Mouse (Mus musculus) heart, embryonic 12.5 days (tissue): ENCODE data around the gene Smad9. TPM values are rescaled to one million over a fixed set of nuclear protein-coding genes. Genes with fewer than 3 reads are reported as not detected.

Experiments used
- ATAC-seq: fragments of 200-750 bp; cut with Nextera tagmentation; 2 replicates; pipeline ENCODE4 v1.8.0; 2017; ENCODE audit warnings: moderate TSS enrichment, moderate library complexity; ENCODE audit not compliant: insufficient number of reproducible peaks, low FRiP score
- H3K27ac ChIP-seq: fragments of 300-500 bp; sonication (generic); 2 replicates; pipeline ENCODE4 v1.5.1; 2016; ENCODE audit warnings: mild to moderate bottlenecking, moderate library complexity; ENCODE audit not compliant: poor library complexity, severe bottlenecking
- H3K27me3 ChIP-seq: fragments of 300-500 bp; sonication (generic); replicated peaks from 2 replicates; pipeline ENCODE4 v1.6.1; 2016; ENCODE audit warnings: mild to moderate bottlenecking, moderate library complexity
- H3K36me3 ChIP-seq: fragments of 300-500 bp; sonication (generic); 2 replicates; pipeline ENCODE4 v1.6.1; 2016; ENCODE audit warnings: mild to moderate bottlenecking, moderate library complexity
- H3K4me1 ChIP-seq: fragments of 300-500 bp; sonication (generic); replicated peaks from 2 replicates; pipeline ENCODE4 v1.6.1; 2016; ENCODE audit warnings: mild to moderate bottlenecking
- H3K4me2 ChIP-seq: fragments of 300-500 bp; sonication (generic); 2 replicates; pipeline ENCODE4 v1.6.1; 2016; ENCODE audit warnings: mild to moderate bottlenecking, moderate library complexity
- H3K4me3 ChIP-seq: fragments of 300-500 bp; sonication (generic); 2 replicates; pipeline ENCODE4 v1.5.1; 2016; ENCODE audit warnings: mild to moderate bottlenecking
- H3K9ac ChIP-seq: fragments of 300-500 bp; sonication (generic); 2 replicates; pipeline ENCODE4 v1.6.1; 2016; ENCODE audit warnings: mild to moderate bottlenecking, moderate library complexity
- H3K9me3 ChIP-seq: fragments of 300-500 bp; sonication (generic); replicated peaks from 2 replicates; pipeline ENCODE4 v1.6.1; 2016; ENCODE audit warnings: mild to moderate bottlenecking, moderate library complexity
- WGBS: fragments of 180-500 bp; shearing (Covaris S2); methylation state at CpG from one replicate; pipeline ENCODE4 v1.1.7; 2016; 5-methylcytosine and 5-hydroxymethylcytosine counted together
- polyA plus RNA-seq: library from polyadenylated mRNA; unstranded; fragments of >200 nt; fragmentation: Nextera tagmentation; extraction: Ambion mirVana; gene quantifications from 2 replicates; pipeline ENCODE4 v1.2.1, GENCODE M21; 2016

The Smad9 gene
- polyA plus RNA-seq, 1 experiment from 2014 or later: 1.9 TPM

DNA sequence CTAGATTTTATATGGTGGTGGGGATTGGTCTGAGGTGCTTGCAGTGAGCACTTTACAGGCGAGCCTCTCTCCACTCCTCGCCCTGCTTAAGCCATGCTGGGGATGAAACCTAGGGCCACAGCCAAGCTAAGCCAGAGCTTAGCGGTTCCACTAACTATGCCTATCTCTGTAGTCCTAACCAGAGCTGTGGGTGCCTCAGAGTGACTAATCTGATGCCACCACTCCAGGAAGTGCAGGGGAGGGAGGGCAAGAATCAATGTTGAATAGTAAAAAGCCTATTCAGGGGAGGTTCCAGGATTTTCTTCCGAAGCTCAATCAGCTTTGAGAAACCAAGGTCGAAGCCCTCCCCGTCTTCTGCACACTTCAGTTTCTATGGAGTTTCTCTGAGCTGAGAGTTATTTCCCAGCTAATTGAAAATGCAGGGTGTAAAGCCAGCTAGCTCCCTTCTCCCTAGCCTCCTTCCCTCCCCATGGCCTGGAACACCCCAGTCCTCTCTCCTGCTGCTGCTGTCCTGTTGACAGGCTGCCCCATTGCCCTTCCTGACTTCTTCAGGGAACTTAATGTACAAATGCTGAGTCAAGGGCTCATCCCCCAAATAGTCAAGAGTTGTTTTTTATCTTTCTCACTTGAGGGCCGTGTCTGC lies 20.7 kb downstream of the Smad9 start:
- no peaks in the 10 kb centered on the region for H3K27me3 ChIP-seq
- no peak for ATAC-seq
- H3K9ac ChIP-seq: no peak overlapping the region
- no peak overlapping the region for H3K4me2 ChIP-seq
- H3K4me3 ChIP-seq: no peak overlapping the region
- no peak overlapping the region for H3K27ac ChIP-seq
- no peaks in the 10 kb centered on the region for H3K36me3 ChIP-seq
- H3K9me3 ChIP-seq: peaks cover 5% of the 10 kb centered on the region
- 55% methylated on average over 7 of the region's 7 CpGs for WGBS
- peaks cover 14% of the 10 kb centered on the region for H3K4me1 ChIP-seq

DNA sequence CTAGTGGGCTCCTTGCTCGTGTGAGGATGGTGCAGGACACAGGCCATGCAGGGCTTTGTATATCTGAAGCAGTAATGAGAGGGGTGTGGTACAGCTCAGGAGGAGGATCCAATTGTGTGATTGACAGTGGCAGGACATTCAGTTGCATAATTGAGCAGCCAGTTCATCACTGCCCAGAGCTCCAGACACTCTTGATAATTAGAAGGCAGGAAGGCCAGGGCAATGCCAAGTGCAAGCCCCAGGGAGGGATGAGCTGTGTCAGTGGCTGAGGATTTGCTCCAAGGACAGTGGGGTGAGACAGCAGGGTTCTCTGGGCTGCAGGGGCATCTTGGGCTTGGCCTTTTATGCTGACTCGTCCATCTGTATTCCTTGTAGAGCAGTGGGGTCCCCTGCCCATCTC lies 35.2 kb downstream of the Smad9 start:
- H3K4me1 ChIP-seq: peaks cover 12% of the 10 kb centered on the region
- H3K4me3 ChIP-seq: no peak overlapping the region
- peaks cover 15% of the 10 kb centered on the region for H3K9me3 ChIP-seq
- no peak for ATAC-seq
- peaks cover 48% of the 10 kb centered on the region for H3K36me3 ChIP-seq
- WGBS: 49% methylated on average over 2 of the region's 2 CpGs
- H3K27me3 ChIP-seq: no peaks in the 10 kb centered on the region
- H3K9ac ChIP-seq: no peak overlapping the region
- H3K27ac ChIP-seq: no peak overlapping the region
- no peak overlapping the region for H3K4me2 ChIP-seq

DNA sequence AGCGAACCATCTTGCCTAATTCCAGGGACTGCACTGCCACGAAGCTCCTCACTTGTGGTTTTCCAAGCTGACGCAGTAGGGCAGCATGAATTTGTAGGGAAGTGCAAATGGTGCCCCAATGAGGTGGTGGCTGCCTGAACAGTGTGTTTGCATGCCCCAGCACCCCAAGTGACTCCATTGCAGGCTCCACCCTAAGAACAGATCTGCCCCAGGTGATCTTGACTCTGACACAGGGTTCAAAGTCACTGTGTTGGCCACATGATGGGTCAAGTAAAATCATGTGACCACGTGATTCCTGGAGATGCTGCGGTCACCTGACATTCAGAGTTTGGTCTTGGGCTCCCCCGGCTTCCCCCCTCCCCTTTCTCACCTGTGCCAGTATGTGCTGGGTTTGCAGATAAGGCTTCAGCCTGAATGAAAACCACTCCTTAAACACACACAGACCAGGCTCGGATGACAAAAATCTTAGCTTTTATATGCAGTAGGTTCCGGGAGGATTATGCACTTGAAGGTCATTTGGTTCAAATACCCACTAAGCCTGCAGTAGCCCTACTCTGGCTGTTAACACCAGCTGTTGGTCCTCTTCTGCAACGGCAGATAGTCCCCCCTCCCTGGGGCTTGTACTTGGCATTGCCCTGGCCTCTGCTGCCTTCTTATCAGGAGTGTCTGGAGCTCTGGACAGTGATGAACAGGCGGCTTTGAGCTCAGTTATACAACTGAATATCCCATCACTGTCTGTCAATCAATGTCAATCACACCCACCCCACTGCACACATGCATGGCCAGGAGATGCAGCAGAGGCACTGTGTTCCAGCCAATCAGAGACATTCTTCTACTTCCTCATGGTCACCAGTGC lies 36.7 kb downstream of the Smad9 start:
- no peak overlapping the region for H3K4me3 ChIP-seq
- WGBS: 52% methylated on average over 10 of the region's 10 CpGs
- H3K4me1 ChIP-seq: peaks cover 12% of the 10 kb centered on the region
- H3K27me3 ChIP-seq: no peaks in the 10 kb centered on the region
- no peak overlapping the region for H3K9ac ChIP-seq
- peak; percentile 37; the same call in 1 of the 2 replicates for ATAC-seq
- no peak overlapping the region for H3K4me2 ChIP-seq
- H3K36me3 ChIP-seq: peaks cover 37% of the 10 kb centered on the region
- no peak overlapping the region for H3K27ac ChIP-seq
- peaks cover 15% of the 10 kb centered on the region for H3K9me3 ChIP-seq

DNA sequence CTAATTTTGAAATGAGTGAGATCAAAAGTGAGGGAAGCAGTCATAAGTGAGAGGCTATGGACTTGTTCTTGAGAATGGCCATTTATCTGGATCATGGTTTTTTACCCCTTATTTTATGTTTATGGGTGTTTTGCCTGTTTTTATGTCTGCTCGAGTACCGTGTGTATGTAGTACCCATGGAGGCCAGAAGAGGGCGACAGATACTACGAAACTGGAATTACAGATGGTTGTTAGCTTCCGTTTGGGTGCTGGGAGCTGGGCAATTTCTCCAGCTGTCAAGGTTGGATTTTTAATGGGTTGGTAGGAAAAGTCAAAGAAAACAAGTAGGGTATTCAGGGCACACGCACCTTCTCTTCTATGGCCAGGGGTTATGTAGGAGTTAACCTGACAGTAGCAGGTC lies 38.4 kb downstream of the Smad9 start:
- Histone ChIP-seq H3K27me3 (no peaks in the 10 kb centered on the region), H3K4me1 (peaks cover 12% of the 10 kb centered on the region), H3K27ac (no peak overlapping the region), H3K36me3 (peaks cover 35% of the 10 kb centered on the region), H3K4me2 (no peak overlapping the region), H3K9me3 (peaks cover 15% of the 10 kb centered on the region), H3K9ac (no peak overlapping the region), H3K4me3 (no peak overlapping the region)
- 84% methylated on average over 6 of the region's 6 CpGs for WGBS
- no peak for ATAC-seq

DNA sequence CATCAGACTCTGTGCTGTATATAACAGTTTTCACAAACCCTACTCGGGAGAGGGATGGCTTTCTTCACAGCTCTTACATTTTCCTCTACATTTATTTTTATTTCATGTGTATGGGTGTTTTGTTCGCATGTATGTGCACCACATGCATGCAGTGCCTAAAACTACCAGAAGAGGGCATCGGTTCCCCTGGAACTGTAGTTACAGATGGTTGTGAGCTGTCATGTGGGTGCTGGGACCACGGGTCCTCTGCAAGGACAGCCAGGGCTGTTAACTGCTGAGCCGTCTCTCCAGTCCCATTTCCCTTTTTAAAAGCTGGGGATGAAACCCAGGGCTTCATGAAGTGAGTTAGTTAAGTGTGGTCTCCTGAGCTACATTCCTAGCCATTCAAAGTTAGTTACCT lies 40.0 kb downstream of the Smad9 start:
- 86% methylated on average over 5 of the region's 5 CpGs for WGBS
- no peak overlapping the region for H3K27ac ChIP-seq
- no peak overlapping the region for H3K4me3 ChIP-seq
- peaks cover 15% of the 10 kb centered on the region for H3K9me3 ChIP-seq
- ATAC-seq: no peak
- H3K4me2 ChIP-seq: no peak overlapping the region
- H3K9ac ChIP-seq: no peak overlapping the region
- H3K27me3 ChIP-seq: no peaks in the 10 kb centered on the region
- peaks cover 29% of the 10 kb centered on the region for H3K36me3 ChIP-seq
- peaks cover 12% of the 10 kb centered on the region for H3K4me1 ChIP-seq

DNA sequence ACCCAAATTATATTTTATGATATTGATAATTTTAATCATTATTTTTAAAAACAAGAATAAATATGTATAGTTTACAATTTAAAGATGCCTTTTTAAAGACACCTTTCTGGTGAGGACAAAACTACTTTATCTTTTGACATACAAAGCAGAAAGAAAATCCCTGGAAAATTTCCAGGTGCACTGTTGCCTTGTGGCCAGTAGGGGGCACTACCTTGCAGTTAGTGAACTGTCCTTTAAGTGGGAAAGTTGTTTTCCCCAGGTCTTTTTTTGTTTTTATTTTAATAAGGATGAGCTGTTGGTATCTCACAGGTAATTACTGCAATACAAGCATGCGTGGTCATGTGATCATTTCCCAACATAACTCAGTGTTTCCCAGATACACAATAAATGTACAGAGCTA lies 40.4 kb downstream of the Smad9 start:
- WGBS: 98% methylated on average over 1 of the region's 1 CpGs
- Histone ChIP-seq H3K9me3 (peaks cover 15% of the 10 kb centered on the region), H3K4me1 (peaks cover 12% of the 10 kb centered on the region), H3K36me3 (peaks cover 25% of the 10 kb centered on the region), H3K9ac (no peak overlapping the region), H3K27me3 (no peaks in the 10 kb centered on the region), H3K4me2 (no peak overlapping the region), H3K4me3 (no peak overlapping the region), H3K27ac (no peak overlapping the region)
- no peak for ATAC-seq

DNA sequence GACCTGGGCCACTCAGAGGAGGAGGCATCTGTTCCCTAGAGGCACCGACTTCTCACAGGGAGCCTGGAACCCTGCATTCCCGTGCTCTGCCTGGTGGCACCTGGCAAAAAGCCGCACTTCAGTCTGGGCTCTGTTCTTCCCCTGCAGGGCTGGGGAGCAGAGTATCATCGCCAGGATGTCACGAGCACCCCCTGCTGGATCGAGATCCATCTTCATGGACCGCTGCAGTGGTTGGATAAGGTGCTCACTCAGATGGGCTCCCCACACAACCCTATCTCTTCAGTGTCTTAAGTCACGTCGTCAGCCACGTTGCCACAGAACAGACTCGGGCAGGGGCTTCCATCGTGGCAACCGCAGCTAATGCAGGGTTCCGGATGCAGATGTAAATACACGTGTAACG lies 41.8 kb downstream of the Smad9 start:
- no peak overlapping the region for H3K27ac ChIP-seq
- H3K36me3 ChIP-seq: peaks cover 25% of the 10 kb centered on the region
- WGBS: 26% methylated on average over 16 of the region's 16 CpGs
- no peak overlapping the region for H3K4me2 ChIP-seq
- no peak overlapping the region for H3K4me3 ChIP-seq
- H3K9ac ChIP-seq: no peak overlapping the region
- no peaks in the 10 kb centered on the region for H3K27me3 ChIP-seq
- H3K9me3 ChIP-seq: peaks cover 15% of the 10 kb centered on the region
- peaks cover 8% of the 10 kb centered on the region for H3K4me1 ChIP-seq
- peak; percentile 59; the same call in 1 of the 2 replicates for ATAC-seq

DNA sequence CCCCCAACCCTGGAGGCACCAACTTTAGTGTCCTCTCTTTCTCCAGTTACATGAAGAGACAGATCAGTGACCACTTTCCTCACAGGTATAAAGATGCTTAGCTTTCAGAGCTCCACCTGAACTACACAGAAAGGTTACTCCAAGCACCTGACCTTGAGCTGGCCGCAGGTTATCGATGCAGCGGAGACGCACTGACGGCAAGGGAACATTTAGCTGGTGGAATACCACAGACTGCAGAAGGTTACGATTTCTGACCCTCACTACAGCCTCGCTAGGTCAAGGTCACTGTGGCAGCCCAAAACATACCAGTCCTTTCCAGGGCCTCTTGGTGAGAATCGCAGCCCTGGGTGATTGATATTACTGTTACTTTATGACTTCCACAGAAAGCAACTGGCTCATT lies 48.3 kb downstream of the Smad9 start:
- H3K4me2 ChIP-seq: no peak overlapping the region
- no peak overlapping the region for H3K9ac ChIP-seq
- H3K9me3 ChIP-seq: no peaks in the 10 kb centered on the region
- H3K4me1 ChIP-seq: peaks cover 11% of the 10 kb centered on the region
- H3K4me3 ChIP-seq: no peak overlapping the region
- H3K27me3 ChIP-seq: no peaks in the 10 kb centered on the region
- H3K27ac ChIP-seq: no peak overlapping the region
- H3K36me3 ChIP-seq: peaks cover 28% of the 10 kb centered on the region
- no peak for ATAC-seq
- 88% methylated on average over 8 of the region's 8 CpGs for WGBS

DNA sequence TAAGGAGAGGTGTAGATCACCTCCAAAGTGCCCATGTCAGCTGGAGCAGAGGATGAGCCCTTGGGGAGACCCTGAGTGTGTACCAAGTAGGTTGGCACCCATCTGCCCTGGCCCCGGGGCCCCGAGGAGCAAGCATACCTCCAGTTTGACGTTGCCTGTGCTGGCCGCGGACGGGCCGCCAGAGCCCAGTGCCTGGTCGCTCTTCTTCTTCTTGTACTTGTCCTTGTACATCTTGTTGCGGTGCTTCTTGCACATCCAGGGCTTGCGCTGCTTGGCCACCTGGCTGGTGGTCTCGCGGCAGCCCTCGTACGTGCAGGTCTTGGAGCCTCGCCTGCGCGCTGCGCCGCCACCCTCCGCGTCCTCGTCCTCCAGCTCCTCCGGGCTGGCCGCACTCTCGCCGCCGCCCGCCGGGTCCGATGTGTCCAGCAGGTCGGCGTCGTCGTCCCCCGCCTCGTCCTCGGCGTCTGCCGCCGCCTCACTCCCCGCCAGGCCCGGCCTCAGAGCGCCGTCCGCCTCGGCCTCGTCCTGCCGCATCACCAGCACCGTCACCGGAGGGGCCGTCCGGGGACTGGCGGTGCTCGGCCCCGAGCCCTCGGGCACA lies 51.8 kb downstream of the Smad9 start:
- peak; percentile 74 for ATAC-seq
- Histone ChIP-seq H3K4me2 (peak overlapping the region; percentile 90), H3K4me1 (peaks cover 11% of the 10 kb centered on the region), H3K4me3 (peak overlapping the region; percentile 72), H3K27me3 (peaks cover 6% of the 10 kb centered on the region), H3K36me3 (peaks cover 25% of the 10 kb centered on the region), H3K9me3 (no peaks in the 10 kb centered on the region), H3K9ac (peak overlapping the region; percentile 90), H3K27ac (peak overlapping the region; percentile 89)
- 1% methylated on average over 55 of the region's 56 CpGs for WGBS

DNA sequence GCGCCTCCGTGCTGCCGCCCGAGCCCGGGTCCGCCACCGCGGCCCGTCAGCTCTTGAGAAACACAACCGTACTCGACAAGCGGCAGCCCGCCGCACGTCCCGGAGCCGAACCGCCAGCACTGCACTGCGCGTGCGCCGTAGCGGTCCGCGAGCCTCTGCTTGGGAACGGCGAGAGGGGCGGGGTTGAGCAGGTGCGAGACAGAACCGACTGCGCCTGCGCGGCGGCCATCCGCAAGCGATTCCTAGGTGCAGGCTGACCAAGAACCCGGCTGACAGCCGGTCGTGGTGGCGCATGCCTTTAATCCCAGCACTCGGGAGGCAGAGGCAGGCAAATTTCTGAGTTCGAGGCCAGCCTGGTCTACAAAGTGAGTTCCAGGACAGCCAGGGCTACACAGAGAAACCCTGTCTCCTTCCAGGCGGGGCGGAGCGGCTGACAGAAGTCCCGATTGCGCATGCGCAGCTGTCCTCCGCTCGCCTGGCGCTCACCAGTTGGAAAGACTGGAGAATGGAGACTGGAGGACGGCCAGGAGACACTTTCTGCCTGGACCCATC lies 52.4 kb downstream of the Smad9 start, which contains the start of gene Rfxap:
TSS of gene Rfxap (minus strand) at position 126 of the 552 bp plus-strand sequence.
- peak within 1 kb of the TSS; percentile 90 for H3K9ac ChIP-seq
- H3K36me3 ChIP-seq: peaks cover 25% of the 10 kb centered on the region
- peak within 1 kb of the TSS; percentile 72 for H3K4me3 ChIP-seq
- peak within 1 kb of the TSS; percentile 89 for H3K27ac ChIP-seq
- peaks cover 11% of the 10 kb centered on the region for H3K4me1 ChIP-seq
- H3K27me3 ChIP-seq: peaks cover 6% of the 10 kb centered on the region
- ATAC-seq: peak; percentile 95
- WGBS: under 1% methylated on average over 52 of the region's 52 CpGs
- peak within 1 kb of the TSS; percentile 90 for H3K4me2 ChIP-seq
- no peaks in the 10 kb centered on the region for H3K9me3 ChIP-seq

DNA sequence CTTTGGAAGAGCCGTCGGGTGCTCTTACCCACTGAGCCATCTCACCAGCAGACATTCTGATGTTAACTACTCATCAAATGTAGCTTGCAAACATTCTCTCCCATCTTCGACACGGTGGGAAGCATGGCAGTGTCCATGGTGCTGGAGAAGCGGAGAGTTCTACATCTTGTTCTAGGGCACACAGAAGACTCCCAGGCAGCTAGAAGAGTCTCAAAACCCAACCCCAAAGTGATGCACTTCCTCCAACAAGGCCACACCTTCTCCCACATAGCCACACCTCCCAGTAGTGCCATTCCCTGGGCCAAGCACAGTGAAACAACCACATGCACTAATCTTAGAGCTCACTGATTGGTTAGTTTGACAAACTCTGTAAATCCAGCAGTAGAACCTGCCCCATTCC lies 53.7 kb downstream of the Smad9 start:
- Histone ChIP-seq H3K4me2 (no peak overlapping the region), H3K4me3 (no peak overlapping the region), H3K9me3 (no peaks in the 10 kb centered on the region), H3K27ac (no peak overlapping the region), H3K27me3 (peaks cover 8% of the 10 kb centered on the region), H3K36me3 (peaks cover 13% of the 10 kb centered on the region), H3K9ac (no peak overlapping the region), H3K4me1 (peaks cover 11% of the 10 kb centered on the region)
- no peak for ATAC-seq
- 35% methylated on average over 5 of the region's 5 CpGs for WGBS
